Mouse (Mus musculus) ovary, adult 10 weeks (tissue): ENCODE measurements around the gene Dnajb6. TPM values are rescaled to one million over a fixed set of nuclear protein-coding genes. Genes with fewer than 3 reads are reported as not detected.

Source experiments
- polyA plus RNA-seq: library from polyadenylated mRNA; stranded (reverse); fragments of 350-450 nt; fragmentation: Illumina TruSeq; extraction: RNeasy Lipid Tissue Mini Kit (QIAGEN cat#74804); gene quantifications from one replicate; pipeline ENCODE4 v1.2.3, GENCODE M21; 2014

Dnajb6 gene
- polyA plus RNA-seq, result 435 TPM

GRCm38 (mm10) chr5:29735557-29736061 is at the start of gene Dnajb6, which contains the start of gene Gm5129:
TSS of gene Dnajb6 (plus strand) at chr5:29735688.
TSS of gene Gm5129 (minus strand) at chr5:29735936.

Other genes starting within 250 kb of the Dnajb6 start
- 57.9 TPM for gene Ube3c, start 166.4 kb upstream of the Dnajb6 start, polyA plus RNA-seq
- gene Gm5129, start 248 bp downstream of the Dnajb6 start, polyA plus RNA-seq, result not detected